28 mouse cellular contexts compared by ENCODE assay signal in genomic region chr9:15060847-15061246, GRCm38 (mm10). TPM values are rescaled to one million over a fixed set of nuclear protein-coding genes. Genes with fewer than 3 reads are reported as not detected.
"Had no signal": no experiment of that assay in that cellular context is flagged by ENCODE, and none has a peak within 500 bp of the region (broad histone marks: within the 10 kb centered on the region; RNA-seq: fewer than 3 reads in every experiment).

No protein-coding gene starts in this region.

- ATAC-seq: forebrain, embryonic 13.5 days; forebrain, embryonic 14.5 days; forebrain, embryonic 15.5 days; forebrain, embryonic 16.5 days; forebrain, postnatal 0 days had no signal

- DNase-seq: cerebellum, adult 18-20 months; cerebellum, adult 8-10 months; cerebellum, adult 9-10 months; cerebellum, adult 9-11 months; cerebellum, postnatal 36 days; embryo, embryonic 11 days; forebrain, postnatal 0 days; gastrocnemius, adult 2 months; gastrocnemius, postnatal 10 days; gastrocnemius, postnatal 14 days; gastrocnemius, postnatal 25 days; gastrocnemius, postnatal 36 days; heart, adult 11 months had no signal

- H3K4me2 ChIP-seq: embryonic facial prominence, embryonic 12.5 days; embryonic facial prominence, embryonic 13.5 days; embryonic facial prominence, embryonic 15.5 days; forebrain, embryonic 12.5 days; forebrain, embryonic 13.5 days; forebrain, embryonic 15.5 days had no signal

- H3K9ac ChIP-seq: embryonic facial prominence, embryonic 12.5 days; embryonic facial prominence, embryonic 13.5 days; embryonic facial prominence, embryonic 15.5 days; forebrain, embryonic 12.5 days; forebrain, embryonic 13.5 days; forebrain, embryonic 15.5 days; forebrain, postnatal 0 days had no signal

- H3K4me1 ChIP-seq: embryonic facial prominence, embryonic 10.5 days; embryonic facial prominence, embryonic 12.5 days; embryonic facial prominence, embryonic 13.5 days; embryonic facial prominence, embryonic 15.5 days; forebrain, embryonic 10.5 days; forebrain, embryonic 12.5 days; forebrain, embryonic 13.5 days; forebrain, embryonic 15.5 days had no signal

- H3K27ac ChIP-seq: embryonic facial prominence, embryonic 10.5 days; embryonic facial prominence, embryonic 12.5 days; embryonic facial prominence, embryonic 13.5 days; embryonic facial prominence, embryonic 15.5 days; forebrain, embryonic 10.5 days; forebrain, embryonic 12.5 days; forebrain, embryonic 13.5 days; forebrain, embryonic 15.5 days; gastrocnemius, adult 2 months had no signal

- H3K27me3 ChIP-seq: embryonic facial prominence, embryonic 12.5 days; embryonic facial prominence, embryonic 13.5 days; embryonic facial prominence, embryonic 15.5 days; forebrain, embryonic 12.5 days; forebrain, embryonic 13.5 days; forebrain, embryonic 15.5 days had no signal

- H3K9me3 ChIP-seq: embryonic facial prominence, embryonic 10.5 days; embryonic facial prominence, embryonic 12.5 days; embryonic facial prominence, embryonic 13.5 days; embryonic facial prominence, embryonic 15.5 days; forebrain, embryonic 10.5 days; forebrain, embryonic 12.5 days; forebrain, embryonic 13.5 days; forebrain, embryonic 15.5 days had no signal

- H3K36me3 ChIP-seq: embryonic facial prominence, embryonic 10.5 days; embryonic facial prominence, embryonic 12.5 days; embryonic facial prominence, embryonic 13.5 days; embryonic facial prominence, embryonic 15.5 days; forebrain, embryonic 10.5 days; forebrain, embryonic 12.5 days; forebrain, embryonic 15.5 days had no signal

- H3K4me3 ChIP-seq: embryonic facial prominence, embryonic 10.5 days; embryonic facial prominence, embryonic 12.5 days; embryonic facial prominence, embryonic 13.5 days; embryonic facial prominence, embryonic 15.5 days; erythroblast, embryonic 14.5 days; forebrain, embryonic 10.5 days; forebrain, embryonic 12.5 days; forebrain, embryonic 13.5 days; forebrain, embryonic 15.5 days; gastrocnemius, adult 2 months had no signal

RNA-seq across cellular contexts. Expression of gene Hephl1, which starts 51.1 kb away (rescaled TPM):
- polyA plus RNA-seq: cerebellum, adult 2 months; cortical plate, adult 2 months; embryonic facial prominence, embryonic 10.5 days; embryonic facial prominence, embryonic 11.5 days; embryonic facial prominence, embryonic 12.5 days; erythroblast, embryonic 14.5 days; forebrain, embryonic 10.5 days; forebrain, embryonic 11.5 days; forebrain, embryonic 12.5 days; forebrain, embryonic 13.5 days; forebrain, embryonic 14.5 days; forebrain, embryonic 15.5 days; forebrain, embryonic 16.5 days; forebrain, postnatal 0 days had no signal
